Mouse (Mus musculus): ENCODE results near the gene Afg1l. TPM values are rescaled to one million over a fixed set of nuclear protein-coding genes. Genes with fewer than 3 reads are reported as not detected.
A peak's percentile ranks its signal among the peaks of the same experiment; 100 is the strongest.

Gene Afg1l
- total and polyA plus RNA-seq, 3 experiments = 9.5 to 23.6 (median 20.8) TPM

- DNase-seq = peak; percentile 16
These were observed 620 bp downstream of the Afg1l start for GRCm38 (mm10) chr10:42477550-42478340.

- DNase-seq = no peak
These were observed 1.4 kb downstream of the Afg1l start for GRCm38 (mm10) chr10:42476774-42477475.

GRCm38 (mm10) chr10:42474946-42475514 is 3.3 kb downstream of the Afg1l start:
- DNase-seq = no peak

- DNase-seq = no peak
These were observed 13.6 kb downstream of the Afg1l start for GRCm38 (mm10) chr10:42464805-42465204.

GRCm38 (mm10) chr10:42464224-42464623 is 14.1 kb downstream of the Afg1l start:
- DNase-seq = peak; percentile 52

- DNase-seq = peak; percentile 68
These were observed 20.7 kb downstream of the Afg1l start for GRCm38 (mm10) chr10:42457557-42458191.

GRCm38 (mm10) chr10:42455981-42456380 is 22.4 kb downstream of the Afg1l start:
- no peak for DNase-seq

- DNase-seq = no peak
These were observed 23.7 kb downstream of the Afg1l start for GRCm38 (mm10) chr10:42454690-42455089.

- DNase-seq = no peak
These were observed 24.1 kb downstream of the Afg1l start for GRCm38 (mm10) chr10:42454266-42454665.

- no peak for DNase-seq
These were observed 28.7 kb downstream of the Afg1l start for GRCm38 (mm10) chr10:42449672-42450071.

- no peak for DNase-seq
These were observed 30.0 kb downstream of the Afg1l start for GRCm38 (mm10) chr10:42448371-42448770.

- no peak for DNase-seq
These were observed 32.2 kb downstream of the Afg1l start for GRCm38 (mm10) chr10:42446145-42446544.

GRCm38 (mm10) chr10:42436842-42437805 is 41.2 kb downstream of the Afg1l start:
- no peak for DNase-seq

- DNase-seq = no peak
These were observed 60.7 kb downstream of the Afg1l start for GRCm38 (mm10) chr10:42417530-42418174.

GRCm38 (mm10) chr10:42415821-42416470 is 62.4 kb downstream of the Afg1l start:
- DNase-seq = no peak

- peak; percentile 15 for DNase-seq
These were observed 67.4 kb downstream of the Afg1l start for GRCm38 (mm10) chr10:42410748-42411537.

GRCm38 (mm10) chr10:42390436-42390835 is 87.9 kb downstream of the Afg1l start:
- no peak for DNase-seq

- no peak for DNase-seq
These were observed 90.2 kb downstream of the Afg1l start for GRCm38 (mm10) chr10:42388181-42388580.

- no peak for DNase-seq
These were observed 93.3 kb downstream of the Afg1l start for GRCm38 (mm10) chr10:42384946-42385644.

Measured in adrenal gland, adult 2 months (tissue).